Mouse (Mus musculus) left cerebral cortex, adult 8-10 months (tissue): ENCODE data around the gene Thsd7a. TPM values are rescaled to one million over a fixed set of nuclear protein-coding genes. Genes with fewer than 3 reads are reported as not detected.
A peak's percentile ranks its signal among the peaks of the same experiment; 100 is the strongest.

ENCODE experiments used
- DNase-seq, 2 experiments: peaks; one replicate each; pipeline ENCODE4 v3.0.0; 2022; ENCODE audit warnings: low spot score in 2 of 2
- total RNA-seq, 4 experiments: library from RNA; stranded (reverse); gene quantifications; 2 replicates each; pipeline ENCODE4 v1.2.4; 2022

Thsd7a gene
- total RNA-seq, result 10 to 100 TPM; 35.9 to 41.1 (median 38.0) TPM

DNA sequence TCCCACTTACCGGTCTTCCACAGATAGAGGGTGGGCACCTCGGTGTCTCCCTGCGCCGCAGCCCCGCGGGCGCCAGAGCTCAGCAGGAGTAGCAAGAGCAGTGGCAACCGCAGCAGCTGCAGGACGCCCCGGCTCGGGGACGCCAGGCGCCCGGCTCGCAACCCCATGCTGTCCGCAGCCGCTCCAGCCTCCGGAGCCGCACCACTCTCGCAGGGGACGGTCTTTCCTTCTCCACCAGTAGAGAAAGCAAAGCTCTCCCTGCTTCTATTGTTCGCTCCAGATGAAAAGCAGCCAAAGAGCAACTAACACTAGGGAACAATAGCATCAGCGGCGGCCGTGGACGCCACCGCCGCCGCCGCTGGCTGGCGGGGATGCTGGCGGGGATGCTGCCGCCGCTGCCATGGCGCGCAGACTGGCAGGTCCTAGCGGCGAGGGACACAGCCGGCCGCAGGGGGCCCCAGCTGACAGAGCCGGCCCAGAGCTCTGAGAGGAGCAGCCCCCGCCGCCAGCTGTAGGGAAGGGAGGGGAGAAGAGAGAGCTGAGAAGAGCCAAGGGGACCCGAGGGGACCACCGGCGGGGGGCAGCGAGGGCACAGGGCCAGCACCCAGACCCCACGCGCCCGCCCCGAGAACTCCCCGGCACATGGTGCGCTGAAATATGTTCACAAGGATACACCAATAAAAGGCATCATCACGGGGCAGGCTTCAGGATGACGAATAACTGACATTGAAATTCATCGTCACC is at the start of gene Thsd7a:
Gene Thsd7a, minus strand, starts transcription at position 624 of the 744 bp plus-strand sequence.
- DNase-seq, result peak; percentile 36 to 47

DNA sequence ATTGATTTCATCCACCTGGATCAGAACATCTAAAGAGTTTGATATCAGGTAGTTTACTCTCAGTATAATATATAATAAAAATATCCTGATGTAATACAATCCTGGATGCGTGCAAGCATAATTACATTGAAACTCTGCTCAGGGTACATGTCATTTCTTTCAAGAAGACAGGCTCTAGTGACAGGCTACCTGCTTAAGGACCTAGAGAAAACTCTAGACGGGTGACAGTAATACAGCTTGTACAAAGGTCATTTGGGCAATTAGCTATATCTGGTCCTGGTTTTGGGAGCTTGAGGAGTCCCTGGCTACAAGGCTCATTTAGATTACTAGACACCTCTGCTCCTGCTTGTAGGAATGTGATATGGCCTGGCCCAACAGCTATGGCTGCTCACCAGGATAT is 37.9 kb upstream of the Thsd7a start:
- no peak for DNase-seq

DNA sequence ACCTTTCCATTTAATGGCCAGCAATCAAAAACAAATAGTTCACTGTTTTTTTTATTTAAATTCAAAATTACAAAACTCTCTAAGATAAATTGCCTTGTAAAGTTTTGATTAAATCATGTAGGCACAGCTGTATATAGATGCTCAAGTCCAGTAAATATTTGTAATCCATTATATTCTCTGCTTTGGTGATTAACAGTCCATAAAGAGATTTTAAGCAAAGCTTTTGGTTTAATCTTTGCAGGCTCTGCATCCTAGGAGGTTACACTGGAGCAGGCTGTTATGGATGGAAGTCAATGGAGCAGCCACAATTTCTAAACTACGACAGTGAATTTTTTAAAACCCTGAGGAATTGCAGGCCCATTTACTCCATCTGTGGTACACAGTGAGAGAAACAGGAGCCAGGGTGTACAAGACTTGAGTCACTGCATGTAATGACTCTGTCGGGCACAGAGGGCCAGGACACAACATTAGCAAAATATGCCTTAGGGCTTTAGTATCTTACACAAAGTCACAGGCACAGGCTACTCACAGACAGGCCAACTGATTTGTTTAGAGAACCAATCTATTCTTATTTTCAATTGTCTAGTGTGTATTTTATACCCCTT is 37.3 kb upstream of the Thsd7a start:
- DNase-seq, result no peak

DNA sequence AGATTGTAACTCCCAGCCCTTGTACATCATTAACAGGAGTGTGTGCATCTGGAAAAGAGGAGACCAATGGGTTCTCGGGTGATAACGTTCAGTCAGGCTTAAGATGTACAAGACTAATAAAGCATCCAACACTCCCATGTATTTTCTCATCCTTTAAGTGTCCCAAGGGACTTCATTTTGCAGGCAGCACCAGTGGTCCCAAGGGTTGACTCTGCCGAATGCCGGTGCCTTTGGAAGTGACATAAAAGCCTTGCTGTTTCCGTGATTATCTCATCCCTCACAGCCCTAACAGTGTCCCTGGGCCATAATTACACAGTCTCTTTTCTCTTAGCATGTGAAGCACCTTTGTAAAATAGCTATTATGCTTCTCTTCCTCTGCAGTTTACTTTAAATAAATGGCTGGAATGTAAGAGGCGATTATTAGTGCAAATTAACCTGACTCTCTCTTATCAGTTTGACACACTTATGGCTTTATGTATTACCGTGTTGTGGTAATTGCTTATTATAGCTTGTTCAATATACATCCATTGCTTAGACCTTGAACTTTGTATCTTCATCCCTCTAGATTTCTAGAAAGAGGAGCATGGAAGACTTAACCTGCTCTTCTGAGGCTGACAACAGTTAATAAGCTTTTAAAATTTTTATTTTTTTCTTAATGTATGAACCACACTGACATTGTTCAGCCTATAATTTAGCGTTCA is 35.9 kb upstream of the Thsd7a start:
- DNase-seq, result no peak

GRCm38 (mm10) chr6:12772799-12773198 is 23.6 kb upstream of the Thsd7a start:
- DNase-seq, result no peak

DNA sequence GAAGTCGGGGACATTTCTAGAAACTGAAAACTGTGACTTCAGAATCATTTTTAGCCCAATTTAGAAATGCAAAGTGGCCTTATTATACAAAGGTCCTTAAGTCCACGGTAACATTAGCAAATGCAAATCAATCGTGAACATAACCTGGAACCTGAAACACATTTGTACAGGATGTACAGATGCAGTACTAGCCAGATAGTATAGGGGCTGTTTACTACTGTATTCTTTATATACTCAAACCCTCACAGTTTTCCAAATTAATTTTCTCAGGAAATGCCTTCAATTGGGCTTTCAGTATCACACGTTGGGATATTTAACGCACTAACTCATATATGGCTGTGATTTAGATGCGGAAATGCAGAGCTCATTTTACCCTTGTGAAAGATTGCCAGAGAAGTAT is 16.0 kb upstream of the Thsd7a start:
- DNase-seq, result no peak

GRCm38 (mm10) chr6:12764606-12765005 is 15.4 kb upstream of the Thsd7a start:
- DNase-seq, result no peak

- no peak for DNase-seq
These were observed 14.6 kb upstream of the Thsd7a start for GRCm38 (mm10) chr6:12763816-12764215.

DNA sequence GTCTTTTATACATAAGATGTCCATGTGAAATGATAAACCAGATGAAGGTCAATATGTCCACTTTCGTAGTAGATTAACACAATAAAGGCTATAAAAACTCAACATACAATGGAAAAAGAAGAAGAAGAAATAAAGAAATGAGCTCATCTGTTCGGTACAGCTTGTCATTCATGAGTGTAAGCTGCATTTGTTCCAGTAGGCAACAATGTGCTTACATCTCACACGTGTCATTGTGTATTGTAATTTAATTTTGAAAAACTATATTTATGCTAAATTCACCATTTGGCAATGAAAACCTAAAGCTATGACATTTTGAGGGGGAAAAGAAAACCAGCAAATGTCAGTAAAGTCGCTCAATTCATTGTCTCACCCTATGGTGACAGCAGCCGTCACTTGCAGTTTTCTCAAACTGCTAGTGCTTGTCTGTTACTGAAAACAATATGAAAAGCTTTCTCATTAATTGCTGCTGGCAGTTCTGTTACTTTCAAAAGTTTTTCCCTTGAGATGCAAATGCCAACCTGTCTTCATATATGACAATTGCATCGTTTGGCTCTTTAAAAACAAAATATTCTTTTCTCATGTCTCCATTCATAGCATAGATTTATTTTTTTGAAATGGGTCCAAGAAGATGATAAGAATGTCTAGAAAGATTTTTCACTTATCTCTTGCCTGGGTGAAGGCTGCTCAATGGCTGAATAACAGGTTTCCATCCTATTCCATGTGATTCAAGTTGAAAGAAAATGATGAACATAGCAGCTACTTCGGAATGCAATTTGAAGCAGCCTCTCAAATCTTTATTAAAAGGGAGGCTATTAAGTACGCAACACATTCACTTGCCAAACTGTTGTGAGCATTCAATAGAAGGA is 10.4 kb upstream of the Thsd7a start:
- DNase-seq, result no peak

DNA sequence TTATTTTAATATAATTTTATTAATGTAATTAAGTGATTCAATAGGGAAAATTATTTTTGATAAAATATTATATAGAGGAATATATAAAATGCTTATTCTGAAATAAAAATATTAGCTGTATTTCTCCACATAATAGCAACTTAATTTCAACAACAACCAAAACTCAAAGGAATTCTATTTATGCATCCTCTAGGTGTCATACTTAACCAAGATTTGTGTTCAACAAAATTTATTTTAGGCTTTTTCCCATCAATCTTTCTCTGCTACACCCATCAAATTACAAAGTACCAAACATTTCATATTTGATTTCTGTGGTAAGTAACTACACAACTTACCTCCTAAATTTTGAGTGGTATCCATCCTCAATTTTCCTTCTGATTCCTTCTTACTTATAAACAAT is 3.1 kb upstream of the Thsd7a start:
- DNase-seq, result no peak

DNA sequence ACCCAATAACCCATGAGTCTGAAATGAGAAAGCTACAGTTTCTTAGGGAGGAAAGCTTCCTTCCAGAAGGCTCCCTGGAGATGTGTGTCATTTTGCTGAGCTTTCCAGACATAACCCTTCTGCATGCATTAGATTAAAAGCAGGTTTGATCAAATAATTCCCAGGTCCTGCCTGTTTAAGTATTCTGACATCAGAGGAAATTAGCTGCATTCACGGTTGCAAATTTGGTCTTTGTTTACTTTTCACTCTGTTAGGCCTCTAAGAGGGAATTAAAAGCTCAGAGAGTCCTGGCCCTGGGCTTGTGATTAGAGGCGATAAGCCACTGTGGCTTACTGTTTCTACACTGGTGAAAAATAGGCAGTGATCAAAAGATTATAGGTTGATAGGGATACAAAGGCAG is 1.2 kb upstream of the Thsd7a start:
- DNase-seq, result no peak

DNA sequence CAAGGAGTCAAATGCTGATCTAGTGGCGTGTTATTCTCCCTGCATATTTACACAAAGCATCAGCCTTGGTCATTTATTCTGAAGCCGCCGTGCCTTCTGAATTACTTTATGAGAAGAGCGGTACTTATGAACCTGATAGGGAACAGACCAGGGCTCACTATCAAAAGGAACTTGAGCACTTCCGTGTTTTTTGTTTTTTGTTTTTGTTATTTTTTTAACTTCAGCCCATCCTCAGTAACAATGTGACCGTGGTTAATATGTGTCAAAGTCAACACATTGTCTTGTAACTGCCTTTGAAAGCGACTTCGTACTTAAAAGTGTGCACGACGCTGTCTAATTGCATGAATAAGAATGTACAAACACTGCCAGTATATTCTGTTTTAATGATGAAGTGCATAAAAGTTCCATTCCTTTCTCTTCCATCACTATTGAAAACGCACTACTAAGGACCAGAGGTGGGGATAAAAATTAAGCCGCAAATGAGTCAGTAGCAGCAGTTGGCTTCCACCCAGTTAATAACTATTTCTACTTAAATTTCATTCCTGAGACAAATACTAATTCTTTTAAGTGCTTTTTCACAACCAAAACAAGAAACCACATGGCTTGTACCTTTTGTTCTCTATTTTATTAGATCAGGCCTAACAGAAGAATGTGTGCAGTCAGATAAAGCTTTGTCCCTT is 461 bp upstream of the Thsd7a start:
- DNase-seq, result no peak

GRCm38 (mm10) chr6:12748454-12748786 is 790 bp downstream of the Thsd7a start:
- DNase-seq, result no peak

DNA sequence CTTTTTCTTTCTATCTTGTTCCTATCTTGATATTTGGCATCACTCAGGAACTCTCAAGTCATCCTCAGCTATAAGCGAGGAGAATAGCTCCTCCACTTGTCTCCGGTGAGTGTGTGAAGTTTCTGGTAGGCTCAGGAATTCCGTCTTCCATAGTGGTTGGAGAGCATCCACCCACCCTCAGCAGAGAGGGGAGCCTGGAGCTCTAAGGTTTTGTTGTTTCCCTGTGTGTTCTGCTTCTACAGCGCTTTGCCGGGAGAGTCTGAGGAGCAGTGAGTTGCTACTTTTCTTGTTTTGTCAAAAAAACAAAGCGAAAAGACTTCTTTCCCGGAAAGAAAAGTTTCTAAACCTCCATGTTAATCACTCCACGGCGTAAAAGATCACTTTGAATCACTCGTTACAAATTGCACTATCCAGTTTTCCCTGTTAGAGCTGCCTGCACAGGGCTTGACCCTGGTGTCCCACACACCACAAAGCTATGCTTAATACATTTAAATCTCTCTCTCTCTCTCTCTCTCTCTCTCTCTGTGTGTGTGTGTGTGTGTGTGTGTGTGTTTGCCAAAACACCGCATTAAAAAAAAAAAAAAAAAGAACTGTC is 1.3 kb downstream of the Thsd7a start:
- DNase-seq, result peak; percentile 10 to 23

- DNase-seq, result no peak
These were observed 6.4 kb downstream of the Thsd7a start for GRCm38 (mm10) chr6:12742791-12743190.

- DNase-seq, result no peak
These were observed 15.3 kb downstream of the Thsd7a start for GRCm38 (mm10) chr6:12733924-12734323.

- DNase-seq, result no peak
These were observed 33.1 kb downstream of the Thsd7a start for GRCm38 (mm10) chr6:12716071-12716470.

GRCm38 (mm10) chr6:12712581-12712980 is 36.6 kb downstream of the Thsd7a start:
- no peak for DNase-seq

DNA sequence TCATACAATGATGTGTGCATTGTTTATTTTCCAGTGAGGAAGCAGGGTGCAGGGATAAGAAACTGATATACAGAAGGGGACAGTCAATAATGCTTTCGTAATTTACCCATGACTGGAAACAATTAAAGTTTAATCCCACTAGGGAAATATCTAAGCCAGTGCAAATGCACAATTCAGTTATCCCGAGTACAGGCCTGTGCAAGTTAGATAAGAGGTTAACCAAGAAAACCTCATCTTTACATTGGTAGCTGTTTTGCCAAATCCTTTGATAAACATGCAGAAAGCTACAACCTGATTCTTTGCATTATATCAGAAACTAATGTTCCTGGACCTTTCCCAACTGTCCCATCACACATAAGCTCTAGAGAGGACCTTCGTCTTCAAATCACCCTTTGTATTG is 46.3 kb downstream of the Thsd7a start:
- DNase-seq, result no peak

GRCm38 (mm10) chr6:12699089-12699488 is 50.1 kb downstream of the Thsd7a start:
- no peak for DNase-seq

GRCm38 (mm10) chr6:12693689-12694088 is 55.5 kb downstream of the Thsd7a start:
- DNase-seq, result no peak
